Mouse (Mus musculus) cerebellum, postnatal 36 days (tissue): ENCODE results near the gene Elp6.
"Not testable (repeated sequence)": the region's sequence is repeated elsewhere in the genome, so short reads cannot be mapped to it uniquely, and the experiment has no call there.

Experiments used
- DNase-seq, 2 experiments: peaks; one replicate each; pipeline ENCODE4 v3.0.0; 2021 to 2022; ENCODE audit warnings: mixed read lengths in 2 of 2

Elp6 gene

GRCm38 (mm10) chr9:110320769-110321168 lies 15.8 kb downstream of the Elp6 start:
- DNase-seq: no peak

GRCm38 (mm10) chr9:110322972-110323371 lies 18.0 kb downstream of the Elp6 start:
- no peak for DNase-seq

GRCm38 (mm10) chr9:110324181-110324580 lies 19.2 kb downstream of the Elp6 start:
- DNase-seq: no peak

- no peak for DNase-seq
These were observed 23.2 kb downstream of the Elp6 start for GRCm38 (mm10) chr9:110328178-110328577.

- DNase-seq: no peak
These were observed 24.1 kb downstream of the Elp6 start for GRCm38 (mm10) chr9:110328946-110329630.

GRCm38 (mm10) chr9:110329655-110330054 lies 24.7 kb downstream of the Elp6 start:
- peak; percentile 38 to 47 for DNase-seq

GRCm38 (mm10) chr9:110330341-110330740 lies 25.4 kb downstream of the Elp6 start:
- DNase-seq: no peak

GRCm38 (mm10) chr9:110330913-110331312 lies 25.9 kb downstream of the Elp6 start:
- not testable (repeated sequence) for DNase-seq

- peak; percentile 99 for DNase-seq
These were observed 28.3 kb downstream of the Elp6 start, which contains the start of gene Scap for GRCm38 (mm10) chr9:110333135-110333895. TSS of gene Scap (plus strand) at chr9:110333288.

GRCm38 (mm10) chr9:110333896-110334259 lies 28.9 kb downstream of the Elp6 start:
- no peak for DNase-seq

- no peak for DNase-seq
These were observed 29.9 kb downstream of the Elp6 start for GRCm38 (mm10) chr9:110334849-110335248.

GRCm38 (mm10) chr9:110340037-110340750 lies 35.2 kb downstream of the Elp6 start:
- peak in 1 of 2 experiments; percentile 13 for DNase-seq

- no peak for DNase-seq
These were observed 37.0 kb downstream of the Elp6 start for GRCm38 (mm10) chr9:110342008-110342407.

GRCm38 (mm10) chr9:110343805-110344204 lies 38.8 kb downstream of the Elp6 start:
- no peak for DNase-seq

- DNase-seq: no peak
These were observed 40.2 kb downstream of the Elp6 start for GRCm38 (mm10) chr9:110345057-110345739.

GRCm38 (mm10) chr9:110348899-110349298 lies 43.9 kb downstream of the Elp6 start:
- DNase-seq: no peak

- DNase-seq: no peak
These were observed 45.2 kb downstream of the Elp6 start for GRCm38 (mm10) chr9:110350188-110350587.

GRCm38 (mm10) chr9:110350612-110351011 lies 45.6 kb downstream of the Elp6 start:
- DNase-seq: no peak

- no peak for DNase-seq
These were observed 46.4 kb downstream of the Elp6 start for GRCm38 (mm10) chr9:110351350-110351749.

- DNase-seq: no peak
These were observed 47.1 kb downstream of the Elp6 start for GRCm38 (mm10) chr9:110351932-110352632.

- DNase-seq: no peak
These were observed 53.4 kb downstream of the Elp6 start for GRCm38 (mm10) chr9:110358341-110358740.

- no peak for DNase-seq
These were observed 56.3 kb downstream of the Elp6 start for GRCm38 (mm10) chr9:110361299-110361698.
